Mouse (Mus musculus) olfactory bulb, adult 2 months (tissue): ENCODE results near the gene Arap1.

Experiments used
- CTCF ChIP-seq: fragments of 200-500 bp; IDR thresholded peaks from 2 replicates; pipeline ENCODE4 v1.5.1; 2012; ENCODE audit warnings: low read depth, mild to moderate bottlenecking, low read length, moderate library complexity; ENCODE audit not compliant: insufficient read depth
- POLR2A ChIP-seq: fragments of 200-500 bp; IDR thresholded peaks from 2 replicates; pipeline ENCODE4 v1.6.1; 2012; ENCODE audit warnings: mild to moderate bottlenecking, low read depth, low read length, moderate library complexity; ENCODE audit not compliant: insufficient read depth

- TF ChIP-seq CTCF, result no peak
- no peak for TF ChIP-seq POLR2A
These were observed 37.5 kb downstream of the Arap1 start for GRCm38 (mm10) chr7:101385331-101385733.
